Mouse (Mus musculus): ENCODE measurements around the gene Caprin2.

The Caprin2 gene

DNA sequence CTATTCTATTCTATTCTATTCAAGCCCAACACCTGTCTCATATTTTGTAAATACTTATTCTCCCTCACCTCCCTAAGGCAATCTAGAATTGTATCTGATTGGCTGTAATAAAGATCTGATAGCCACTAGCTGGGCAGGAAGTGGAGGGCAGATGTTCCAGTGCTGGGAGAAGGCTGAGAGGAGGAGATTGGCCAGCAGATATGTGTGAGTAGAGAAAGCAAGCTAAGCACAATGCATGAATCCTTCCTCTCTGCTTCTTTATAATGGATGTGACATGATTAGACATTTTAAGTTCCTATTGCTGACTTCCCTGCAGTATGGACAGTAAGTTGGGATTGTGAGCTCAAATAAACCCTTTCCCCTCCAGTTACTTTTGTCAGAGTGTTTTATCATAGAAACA lies 57.6 kb downstream of the Caprin2 start:
- no peak for DNase-seq (ENCODE audit: low read depth, low spot score)

DNA sequence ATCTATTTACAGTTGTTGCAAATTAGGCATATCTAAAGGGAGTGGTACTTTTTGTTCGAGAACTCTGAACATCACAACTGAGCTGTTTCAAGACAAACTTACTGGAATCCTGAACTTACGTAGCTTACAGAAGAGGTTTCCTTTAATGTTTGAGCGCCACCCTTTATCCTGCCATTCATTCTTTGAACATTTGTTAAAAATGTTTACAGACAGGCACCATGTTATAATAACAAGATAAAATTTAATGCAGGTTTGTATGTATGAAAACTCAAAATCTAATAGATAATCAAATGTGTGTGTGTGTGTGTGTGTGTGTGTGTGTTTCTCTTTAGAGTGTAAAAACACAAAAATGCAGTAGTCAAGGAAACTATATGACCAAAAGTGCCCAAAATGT lies 64.3 kb downstream of the Caprin2 start:
- DNase-seq (ENCODE audit: low read depth, low spot score): no peak

DNA sequence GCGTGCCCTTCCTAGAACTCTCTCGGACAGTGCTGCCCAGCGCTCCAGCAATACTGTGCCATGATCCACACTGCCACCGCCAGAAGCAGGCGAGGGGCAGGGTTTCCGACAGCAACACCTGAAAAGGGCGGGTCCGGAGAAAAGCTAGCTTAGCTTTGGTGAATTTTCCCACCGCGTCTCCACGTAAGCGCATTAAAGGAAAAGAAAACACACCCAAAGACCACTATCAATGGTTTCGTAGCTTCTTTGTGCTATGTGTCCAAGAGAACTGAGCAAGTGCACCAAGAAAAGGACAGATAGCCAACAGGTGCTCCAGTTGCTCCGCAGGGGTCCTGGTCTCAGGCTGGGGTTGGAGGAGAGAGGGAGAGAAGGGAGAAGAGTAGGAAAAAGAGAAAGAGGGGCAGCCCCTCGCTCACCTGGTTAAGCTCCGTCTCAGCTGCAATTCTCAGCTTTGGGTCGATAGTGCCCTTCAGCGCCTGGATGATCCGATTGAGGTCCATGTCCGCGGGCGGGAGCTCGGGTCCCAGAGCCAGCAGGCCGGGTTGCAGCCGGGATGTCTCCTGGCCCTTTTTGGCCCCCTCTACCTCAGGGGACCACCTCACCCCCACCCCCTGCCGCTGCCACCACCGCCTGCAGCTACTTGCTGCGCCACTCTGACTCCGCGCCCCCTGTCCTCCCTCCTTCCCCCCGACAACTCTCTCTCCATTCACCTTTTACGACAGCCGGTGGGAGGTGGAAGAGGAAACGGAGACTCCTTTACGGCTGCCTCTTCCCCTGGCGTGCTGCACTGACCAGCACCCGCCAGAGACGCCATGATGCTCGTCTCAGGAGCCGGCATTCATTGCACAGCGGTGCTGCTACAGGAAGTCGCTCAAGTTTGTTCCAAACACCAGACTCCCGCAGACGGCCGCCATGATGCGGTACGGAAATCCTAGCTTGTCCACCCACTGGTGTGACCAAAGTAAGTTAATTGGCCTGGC lies 65.0 kb downstream of the Caprin2 start, which contains the start of gene Ipo8:
Gene Ipo8, minus strand, starts transcription at position 720 of the 980 bp plus-strand sequence.
- peak; percentile 96 for DNase-seq (ENCODE audit: low read depth, low spot score)

DNA sequence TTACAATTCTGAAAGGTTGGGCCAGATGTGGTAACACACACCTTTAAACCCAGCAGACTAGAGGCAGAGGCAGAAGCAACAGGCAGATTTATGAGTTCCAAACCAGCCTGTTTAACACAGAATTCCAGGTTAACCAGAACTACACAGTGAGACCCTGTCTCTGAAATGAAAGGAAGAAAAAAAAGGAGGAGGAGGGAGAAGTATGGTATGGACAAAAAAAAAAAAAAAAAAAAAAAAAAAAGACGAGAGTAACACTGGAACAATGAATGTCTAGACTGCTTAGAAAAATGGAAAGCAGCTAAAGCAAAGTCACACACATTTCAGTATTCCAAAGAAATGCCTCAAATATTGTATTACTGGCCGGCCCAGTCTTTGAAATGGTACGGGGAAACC lies 65.7 kb downstream of the Caprin2 start:
- DNase-seq (ENCODE audit: low read depth, low spot score): no peak

GRCm38 (mm10) chr6:148826119-148826518 lies 69.9 kb downstream of the Caprin2 start:
- no peak for DNase-seq (ENCODE audit: low read depth, low spot score)

GRCm38 (mm10) chr6:148818624-148819343 lies 77.3 kb downstream of the Caprin2 start:
- DNase-seq (ENCODE audit: low read depth, low spot score): no peak

GRCm38 (mm10) chr6:148816751-148817150 lies 79.3 kb downstream of the Caprin2 start:
- DNase-seq (ENCODE audit: low read depth, low spot score): no peak

DNA sequence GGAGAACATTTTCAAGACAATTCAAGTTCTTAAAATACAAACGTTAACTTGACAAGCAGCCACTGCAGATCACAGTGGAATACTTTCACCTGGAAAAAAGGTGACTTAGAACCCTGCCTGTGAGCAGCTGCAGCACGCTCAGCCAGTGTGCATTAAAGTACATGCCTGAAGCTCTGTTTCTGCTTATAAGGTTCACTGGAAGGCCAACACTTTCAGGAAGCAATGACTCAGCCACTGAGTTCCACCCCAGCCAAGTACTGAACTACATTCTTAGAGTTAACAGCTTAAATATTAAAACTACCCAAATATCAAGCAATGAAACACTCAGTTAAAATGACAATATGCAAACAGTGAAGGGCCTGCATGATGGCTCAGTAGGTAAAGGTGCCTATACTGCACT lies 84.9 kb downstream of the Caprin2 start:
- no peak for DNase-seq (ENCODE audit: low read depth, low spot score)

DNA sequence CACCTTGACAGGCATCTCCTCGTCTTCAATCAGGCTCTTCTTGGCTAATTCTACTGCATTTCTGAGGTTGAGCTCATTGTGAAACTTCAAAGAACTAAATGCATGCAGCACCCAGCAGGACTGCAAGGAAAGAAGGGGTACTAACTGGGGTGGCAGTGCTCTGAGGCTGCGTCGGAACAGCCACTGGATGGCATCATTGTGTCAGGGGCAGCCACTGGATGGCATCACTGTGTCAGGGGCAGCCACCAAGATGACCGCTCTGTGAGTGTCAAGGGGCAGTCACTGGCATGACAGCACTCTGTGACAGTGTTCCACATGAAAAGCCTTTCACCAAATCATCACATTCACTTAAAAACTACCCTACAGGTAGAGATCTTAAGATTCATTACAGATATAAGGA lies 96.3 kb downstream of the Caprin2 start:
- DNase-seq (ENCODE audit: low read depth, low spot score): no peak

DNA sequence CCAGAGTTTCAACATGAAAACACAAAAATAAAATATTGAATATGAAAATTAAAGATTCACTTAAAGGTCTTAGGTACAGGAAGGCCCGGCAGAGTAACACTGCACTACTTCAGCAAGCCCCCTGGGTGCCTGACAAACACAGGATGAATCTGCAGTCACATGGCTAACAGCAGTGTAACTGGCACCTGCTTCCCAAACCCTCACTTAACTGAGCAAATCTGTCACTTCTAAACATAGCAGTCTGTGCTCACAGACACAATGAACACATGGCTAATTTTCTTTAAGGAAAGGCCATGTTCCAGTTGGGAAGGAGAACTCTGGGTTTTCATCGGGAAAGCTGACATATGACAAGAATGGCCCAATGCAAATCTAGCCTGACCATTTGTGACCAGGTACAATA lies 100.9 kb downstream of the Caprin2 start:
- no peak for DNase-seq (ENCODE audit: low read depth, low spot score)
